Mouse (Mus musculus): ENCODE results near the gene Cd59b. TPM values are rescaled to one million over a fixed set of nuclear protein-coding genes. Genes with fewer than 3 reads are reported as not detected.

The Cd59b gene
- total and polyA plus RNA-seq, 3 experiments, result 0.38 TPM; not detected in 2

- no peak for TF ChIP-seq GATA1 (IDR thresholded peaks at IDR 0.05; ENCODE audit: low read depth, low read length)
- no peak for TF ChIP-seq UBTF (IDR thresholded peaks at IDR 0.05; ENCODE audit: borderline replicate concordance, insufficient read depth, low read depth, low read length)
- TF ChIP-seq ZMIZ1 (IDR thresholded peaks at IDR 0.05; ENCODE audit: low read depth, low read length), result no peak
- no peak for TF ChIP-seq BHLHE40 (IDR thresholded peaks at IDR 0.05; ENCODE audit: borderline replicate concordance, low read depth, low read length)
- no peak for TF ChIP-seq RAD21 (IDR thresholded peaks at IDR 0.05; ENCODE audit: low read depth, low read length)
- TF ChIP-seq ZC3H11A (IDR thresholded peaks at IDR 0.05; ENCODE audit: low read depth, low read length), result no peak
- TF ChIP-seq MAZ (IDR thresholded peaks at IDR 0.05; ENCODE audit: low read depth, low read length), result no peak
- TF ChIP-seq ETS1 (IDR thresholded peaks at IDR 0.05; ENCODE audit: low read depth, low read length), result no peak
- no peak for TF ChIP-seq ZKSCAN1 (IDR thresholded peaks at IDR 0.05; ENCODE audit: low read depth, low read length)
- no peak for TF ChIP-seq USF2 (IDR thresholded peaks at IDR 0.05; ENCODE audit: borderline replicate concordance in 1 of 2, insufficient read depth in 1 of 2, low read depth in 1 of 2, low read length in 2 of 2)
- no peak for TF ChIP-seq MYC (IDR thresholded peaks at IDR 0.05; ENCODE audit: low read depth, low read length)
- TF ChIP-seq TAL1 (IDR thresholded peaks at IDR 0.05; ENCODE audit: low read length), result no peak
- TF ChIP-seq NELFE (IDR thresholded peaks at IDR 0.05; ENCODE audit: low read depth, low read length), result no peak
- TF ChIP-seq JUND (IDR thresholded peaks at IDR 0.05; ENCODE audit: low read depth, low read length), result no peak
- no peak for TF ChIP-seq RCOR1 (IDR thresholded peaks at IDR 0.05; ENCODE audit: low read depth, low read length)
- no peak for TF ChIP-seq EP300 (IDR thresholded peaks at IDR 0.05; ENCODE audit: low read depth in 1 of 2, low read length in 2 of 2)
- TF ChIP-seq CTCF (IDR thresholded peaks at IDR 0.05 in 2 of 3, conservative IDR thresholded peaks at IDR 0.05 in 1 of 3; ENCODE audit: control insufficient read depth in 1 of 3, insufficient read depth in 1 of 3, low read depth in 2 of 3, low read length in 3 of 3, poor library complexity in 1 of 3, severe bottlenecking in 1 of 3), result no peak
- TF ChIP-seq ZNF384 (IDR thresholded peaks at IDR 0.05; ENCODE audit: low read depth, low read length), result no peak
- no peak overlapping the region for H3K9ac ChIP-seq (ENCODE audit: control insufficient read depth, low read depth, low read length, poor library complexity, severe bottlenecking)
- peaks cover 6 to 10% of the 10 kb centered on the region in 2 experiments for H3K4me1 ChIP-seq (ENCODE audit: control insufficient read depth in 1 of 2, insufficient read depth in 2 of 2, low read length in 2 of 2)
- DNase-seq (ENCODE audit: low read depth, low spot score), result no peak
- no peaks in the 10 kb centered on the region for H3K27me3 ChIP-seq (ENCODE audit: control insufficient read depth in 1 of 2, insufficient read depth in 2 of 2, low read length in 2 of 2)
- H3K27ac ChIP-seq (ENCODE audit: control insufficient read depth, low read depth, low read length), result no peak overlapping the region
- no peaks in the 10 kb centered on the region for H3K9me3 ChIP-seq (replicated peaks; ENCODE audit: insufficient read depth, low read length)
- peaks cover 0 to 14% of the 10 kb centered on the region in 2 experiments; a peak in 2 of 4 replicates for H3K36me3 ChIP-seq (ENCODE audit: control insufficient read depth in 1 of 2, insufficient read depth in 2 of 2, low read length in 2 of 2)
- peaks cover 12% of the 10 kb centered on the region for H3K79me2 ChIP-seq (ENCODE audit: control insufficient read depth, insufficient read depth, low read length, poor library complexity)
- H3K4me3 ChIP-seq (ENCODE audit: control insufficient read depth in 1 of 2, insufficient read depth in 1 of 2, low read depth in 2 of 2, low read length in 2 of 2), result no peak overlapping the region
Observed at GRCm38 (mm10) chr2:104024656-104025055, 45.0 kb upstream of the Cd59b start.

- H3K4me1 ChIP-seq (ENCODE audit: control insufficient read depth in 1 of 2, insufficient read depth in 2 of 2, low read length in 2 of 2), result peaks cover 8 to 11% of the 10 kb centered on the region in 2 experiments
- no peaks in the 10 kb centered on the region for H3K27me3 ChIP-seq (ENCODE audit: control insufficient read depth in 1 of 2, insufficient read depth in 2 of 2, low read length in 2 of 2)
- no peak for TF ChIP-seq KAT2A (conservative IDR thresholded peaks at IDR 0.05; ENCODE audit: low read depth, low read length)
- no peak for TF ChIP-seq CHD1 (IDR thresholded peaks at IDR 0.05; ENCODE audit: low read depth, low read length)
- no peak for TF ChIP-seq POLR2AphosphoS5 (IDR thresholded peaks at IDR 0.05; ENCODE audit: borderline replicate concordance, low read depth, low read length)
- 0 out of 2 replicates have a peak, but pooled peaks have one; percentile 18 for TF ChIP-seq SIN3A (IDR thresholded peaks at IDR 0.05; ENCODE audit: low read length)
- TF ChIP-seq POLR2AphosphoS2 (IDR thresholded peaks at IDR 0.05; ENCODE audit: low read length), result 0 out of 2 replicates have a peak, but pooled peaks have one; percentile 61
- TF ChIP-seq ZKSCAN1 (IDR thresholded peaks at IDR 0.05; ENCODE audit: low read depth, low read length), result no peak
- TF ChIP-seq NELFE (IDR thresholded peaks at IDR 0.05; ENCODE audit: low read depth, low read length), result peak; percentile 70
- no peak for TF ChIP-seq MYC (IDR thresholded peaks at IDR 0.05; ENCODE audit: low read depth, low read length)
- TF ChIP-seq TCF12 (IDR thresholded peaks at IDR 0.05; ENCODE audit: low read depth, low read length), result 0 out of 2 replicates have a peak, but pooled peaks have one; percentile 29
- peak; percentile 68 to 73 for TF ChIP-seq POLR2A (IDR thresholded peaks at IDR 0.05; ENCODE audit: control insufficient read depth in 1 of 2, insufficient read depth in 1 of 2, low read depth in 1 of 2, low read length in 2 of 2, poor library complexity in 1 of 2)
- no peak for TF ChIP-seq RCOR1 (IDR thresholded peaks at IDR 0.05; ENCODE audit: low read depth, low read length)
- 0 out of 2 replicates have a peak, but pooled peaks have one; percentile 6 for TF ChIP-seq TBP (IDR thresholded peaks at IDR 0.05; ENCODE audit: low read depth, low read length)
- no peak for TF ChIP-seq MAZ (IDR thresholded peaks at IDR 0.05; ENCODE audit: low read depth, low read length)
- TF ChIP-seq BHLHE40 (IDR thresholded peaks at IDR 0.05; ENCODE audit: borderline replicate concordance, low read depth, low read length), result no peak
- TF ChIP-seq CTCF (IDR thresholded peaks at IDR 0.05 in 2 of 3, conservative IDR thresholded peaks at IDR 0.05 in 1 of 3; ENCODE audit: control insufficient read depth in 1 of 3, insufficient read depth in 1 of 3, low read depth in 2 of 3, low read length in 3 of 3, poor library complexity in 1 of 3, severe bottlenecking in 1 of 3), result peak in 2 of 3 experiments; percentile 27 to 55; a peak in 4 of 6 replicates
- peak within 1 kb of the TSS; percentile 58 for H3K27ac ChIP-seq (ENCODE audit: control insufficient read depth, low read depth, low read length)
- peaks cover 0 to 16% of the 10 kb centered on the region in 2 experiments; a peak in 2 of 4 replicates for H3K36me3 ChIP-seq (ENCODE audit: control insufficient read depth in 1 of 2, insufficient read depth in 2 of 2, low read length in 2 of 2)
- H3K4me3 ChIP-seq (ENCODE audit: control insufficient read depth in 1 of 2, insufficient read depth in 1 of 2, low read depth in 2 of 2, low read length in 2 of 2), result peak within 1 kb of the TSS; percentile 97 to 100
- H3K9me3 ChIP-seq (replicated peaks; ENCODE audit: insufficient read depth, low read length), result no peaks in the 10 kb centered on the region
- peak; percentile 92 for DNase-seq (ENCODE audit: low read depth, low spot score)
- H3K79me2 ChIP-seq (ENCODE audit: control insufficient read depth, insufficient read depth, low read length, poor library complexity), result peaks cover 16% of the 10 kb centered on the region
- H3K9ac ChIP-seq (ENCODE audit: control insufficient read depth, low read depth, low read length, poor library complexity, severe bottlenecking), result peak within 1 kb of the TSS; percentile 88
Observed at GRCm38 (mm10) chr2:104027458-104028138, 42.1 kb upstream of the Cd59b start, which contains the start of gene Fbxo3. Gene Fbxo3, plus strand, starts transcription at chr2:104027721.

Data from MEL (cell line).